Comparison of ENCODE assay signal across 22 mouse cellular contexts in the genomic region with DNA sequence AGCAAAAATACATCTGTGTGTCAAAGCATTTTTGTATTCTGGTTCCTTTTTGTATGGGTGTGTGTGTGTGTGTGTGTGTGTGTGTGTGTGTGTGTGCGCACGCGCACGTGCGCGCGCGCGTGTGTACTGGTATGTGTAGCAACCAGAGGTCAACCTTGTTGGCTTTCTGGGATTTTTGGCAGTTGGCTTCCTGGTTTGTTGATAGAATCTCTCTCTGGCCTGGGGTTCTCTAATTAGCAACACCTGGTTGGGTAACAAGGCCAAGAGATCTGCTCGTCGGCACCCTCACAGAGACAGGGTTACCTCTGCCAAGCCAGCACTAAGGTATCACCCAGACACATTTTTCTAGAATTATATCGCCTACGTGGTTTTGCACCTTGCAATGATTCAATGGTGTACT. TPM values are rescaled to one million over a fixed set of nuclear protein-coding genes. Genes with fewer than 3 reads are reported as not detected.
"Had no signal": no experiment of that assay in that cellular context is flagged by ENCODE, and none has a peak within 500 bp of the region (broad histone marks: within the 10 kb centered on the region; RNA-seq: fewer than 3 reads in every experiment).

No protein-coding gene starts in this region.

- H3K9ac ChIP-seq: kidney, embryonic 15.5 days; neural tube, embryonic 12.5 days; stomach, embryonic 15.5 days had no signal

- H3K4me2 ChIP-seq: kidney, embryonic 15.5 days; neural tube, embryonic 12.5 days; stomach, embryonic 15.5 days had no signal

- H3K9me3 ChIP-seq: kidney, embryonic 15.5 days; limb, embryonic 10.5 days; midbrain, embryonic 10.5 days; neural tube, embryonic 12.5 days; stomach, embryonic 15.5 days had no signal

- H3K4me3 ChIP-seq: kidney, embryonic 15.5 days; left cerebral cortex, adult 2 months; limb, embryonic 10.5 days; midbrain, embryonic 10.5 days; neural tube, embryonic 12.5 days; stomach, embryonic 15.5 days had no signal

- ATAC-seq: inflammation-experienced regulatory T-cells, adult 6 months; intestine, postnatal 0 days had no signal

- H3K4me1 ChIP-seq: neural tube, embryonic 12.5 days had no signal

- DNase-seq: kidney, postnatal 25 days; lung, adult 2 months; midbrain, embryonic 14.5 days; retina, postnatal 1 day; right cerebral cortex, postnatal 4 days; spleen, adult 18-20 months; thymus, adult 2 months; thymus, postnatal 25 days had no signal

- H3K27ac ChIP-seq: kidney, embryonic 15.5 days; left cerebral cortex, adult 2 months; limb, embryonic 10.5 days; midbrain, embryonic 10.5 days; neural tube, embryonic 12.5 days; stomach, embryonic 15.5 days had no signal

- H3K36me3 ChIP-seq: kidney, embryonic 15.5 days; limb, embryonic 10.5 days; midbrain, embryonic 10.5 days; neural tube, embryonic 12.5 days; stomach, embryonic 15.5 days had no signal

RNA-seq across cellular contexts. Expression of gene Gm21970, which starts 32.0 kb away (rescaled TPM):
- total RNA-seq: layer of hippocampus, postnatal 25 days; left cerebral cortex, adult 2 months; left cerebral cortex, postnatal 14 days; monocyte, adult 5-6 weeks; neutrophil, adult 5-6 weeks had no signal
- polyA plus RNA-seq: intestine, postnatal 0 days; kidney, embryonic 15.5 days; limb, embryonic 10.5 days; limb, embryonic 14.5 days; lung, adult 2 months; midbrain, embryonic 10.5 days; midbrain, embryonic 14.5 days; neural tube, embryonic 12.5 days; stomach, embryonic 15.5 days; testis, adult 2 months; thymus, adult 2 months had no signal
